Mouse (Mus musculus) kidney, embryonic 14.5 days (tissue): ENCODE results near the gene Fosb. TPM values are rescaled to one million over a fixed set of nuclear protein-coding genes. Genes with fewer than 3 reads are reported as not detected.

Experiments
- ATAC-seq: fragments of 200-750 bp; cut with Nextera tagmentation; 2 replicates; pipeline ENCODE4 v1.8.0; 2017; ENCODE audit warnings: moderate number of reproducible peaks, mild to moderate bottlenecking, moderate TSS enrichment, moderate library complexity; ENCODE audit not compliant: low FRiP score, low TSS enrichment
- H3K27ac ChIP-seq: fragments of 300-500 bp; sonication (generic); 2 replicates; pipeline ENCODE4 v1.5.1; 2014; ENCODE audit warnings: low read depth, mild to moderate bottlenecking, low read length, moderate library complexity, mixed read lengths
- H3K27me3 ChIP-seq: fragments of 300-500 bp; sonication (generic); 2 replicates; pipeline ENCODE4 v1.6.1; 2014; ENCODE audit warnings: mild to moderate bottlenecking, low read length; ENCODE audit not compliant: control insufficient read depth, insufficient read depth
- H3K36me3 ChIP-seq: fragments of 300-500 bp; sonication (generic); 2 replicates; pipeline ENCODE4 v1.6.1; 2014; ENCODE audit warnings: low read length, mixed read lengths; ENCODE audit not compliant: control insufficient read depth, insufficient read depth
- H3K4me1 ChIP-seq: fragments of 300-500 bp; sonication (generic); 2 replicates; pipeline ENCODE4 v1.6.1; 2014; ENCODE audit warnings: low read length, mixed read lengths; ENCODE audit not compliant: control insufficient read depth, insufficient read depth
- H3K4me2 ChIP-seq: fragments of 300-500 bp; sonication (generic); replicated peaks from 2 replicates; pipeline ENCODE4 v1.6.1; 2014; ENCODE audit warnings: low read depth, mild to moderate bottlenecking, low read length
- H3K4me3 ChIP-seq: fragments of 300-500 bp; sonication (generic); 2 replicates; pipeline ENCODE4 v1.5.1; 2014; ENCODE audit warnings: mild to moderate bottlenecking, low read length
- H3K9ac ChIP-seq: fragments of 300-500 bp; sonication (generic); 2 replicates; pipeline ENCODE4 v1.6.1; 2014; ENCODE audit warnings: low read depth, mild to moderate bottlenecking, low read length, moderate library complexity
- H3K9me3 ChIP-seq: fragments of 300-500 bp; sonication (generic); 2 replicates; pipeline ENCODE4 v1.6.1; 2016; ENCODE audit warnings: low read length; ENCODE audit not compliant: control insufficient read depth
- WGBS: fragments of 180-500 bp; shearing (Covaris S2); extraction: QIAGEN DNeasy Blood & Tissue Kit; methylation state at CpG from one replicate; pipeline ENCODE4 v1.1.7; 2014; 5-methylcytosine and 5-hydroxymethylcytosine counted together
- polyA plus RNA-seq: library from polyadenylated mRNA; unstranded; fragments of >200 nt; fragmentation: Nextera tagmentation; extraction: Ambion mirVana; gene quantifications from 2 replicates; pipeline ENCODE4 v1.2.1, GENCODE M21; 2014

Fosb gene
- polyA plus RNA-seq, 1 experiment from 2014 or later = 0.20 TPM

DNA sequence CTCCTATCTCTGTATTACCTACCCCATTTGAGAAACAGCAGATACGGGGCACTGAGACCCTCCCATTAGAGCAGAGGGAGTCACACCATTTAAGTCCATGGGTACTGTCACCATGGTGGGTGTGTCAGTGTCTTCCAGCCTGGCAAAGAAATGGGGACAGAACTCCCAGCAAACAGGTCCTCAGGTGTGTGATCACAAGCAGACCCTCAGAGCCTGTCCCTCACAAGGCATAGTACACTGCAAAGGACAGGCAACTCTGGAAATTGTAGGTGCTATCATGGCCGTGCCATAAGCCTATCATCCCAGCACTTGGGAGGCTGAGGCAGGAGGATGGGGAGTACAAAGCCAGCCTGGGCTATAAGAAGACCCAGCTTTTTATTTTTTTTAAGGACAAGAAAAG is 8.3 kb upstream of the Fosb start:
- WGBS = 71% methylated on average over 2 of the region's 2 CpGs
- Histone ChIP-seq H3K36me3 (no peaks in the 10 kb centered on the region), H3K27me3 (peaks cover 10% of the 10 kb centered on the region; the same call in 1 of the 2 replicates), H3K27ac (no peak overlapping the region), H3K4me1 (0 out of 2 replicates have a peak, but pooled peaks cover 4% of the 10 kb centered on the region), H3K9me3 (no peaks in the 10 kb centered on the region), H3K4me2 (no peak overlapping the region), H3K9ac (no peak overlapping the region), H3K4me3 (no peak overlapping the region)
- no peak for ATAC-seq

DNA sequence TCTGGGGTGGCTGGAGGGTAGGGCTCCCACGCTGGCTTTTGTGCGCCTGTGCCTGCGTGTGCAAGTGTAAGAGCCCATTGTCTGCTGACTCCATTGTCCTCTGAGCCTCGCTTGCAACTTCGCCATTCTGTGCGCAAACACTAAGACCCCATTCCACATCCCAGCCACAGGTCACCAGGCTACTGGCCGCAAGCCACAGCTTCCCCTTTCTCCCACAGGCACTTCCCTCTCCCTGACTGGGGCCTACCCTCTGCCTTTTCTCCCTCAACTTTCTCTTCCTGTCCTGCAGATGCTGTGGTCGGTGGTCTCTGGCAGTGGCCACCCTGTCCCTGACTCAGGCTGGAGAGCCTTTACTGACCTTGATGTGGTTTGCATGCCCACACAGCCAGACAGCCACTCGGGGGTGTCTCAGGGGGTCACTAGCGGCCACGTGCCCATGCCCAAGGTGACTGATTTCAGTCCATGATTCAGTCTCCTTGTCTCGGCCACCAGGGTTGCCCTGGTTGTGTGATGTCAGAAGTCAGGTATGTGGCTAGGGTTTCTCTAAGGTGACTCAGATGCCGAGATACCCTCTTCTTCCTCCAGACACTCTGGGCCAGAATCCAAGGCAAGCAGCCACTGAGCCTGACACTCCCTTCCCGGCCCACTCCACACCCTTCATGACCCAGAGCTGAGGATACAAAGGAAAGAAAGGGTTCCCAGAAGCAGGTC is 6.8 kb upstream of the Fosb start:
- Histone ChIP-seq H3K36me3 (no peaks in the 10 kb centered on the region), H3K4me2 (no peak overlapping the region), H3K9ac (no peak overlapping the region), H3K9me3 (no peaks in the 10 kb centered on the region), H3K4me1 (0 out of 2 replicates have a peak, but pooled peaks cover 4% of the 10 kb centered on the region), H3K27ac (no peak overlapping the region), H3K4me3 (no peak overlapping the region), H3K27me3 (peaks cover 7% of the 10 kb centered on the region; the same call in 1 of the 2 replicates)
- no peak for ATAC-seq
- 60% methylated on average over 14 of the region's 14 CpGs for WGBS

- Histone ChIP-seq H3K27ac (no peak overlapping the region), H3K4me2 (no peak overlapping the region), H3K36me3 (no peaks in the 10 kb centered on the region), H3K4me3 (no peak overlapping the region), H3K4me1 (no peaks in the 10 kb centered on the region), H3K27me3 (peaks cover 7% of the 10 kb centered on the region; the same call in 1 of the 2 replicates), H3K9me3 (no peaks in the 10 kb centered on the region), H3K9ac (no peak overlapping the region)
- 51% methylated on average over 5 of the region's 5 CpGs for WGBS
- ATAC-seq = no peak
Measured at GRCm38 (mm10) chr7:19314033-19314432, 4.2 kb upstream of the Fosb start.

GRCm38 (mm10) chr7:19311991-19312390 is 2.1 kb upstream of the Fosb start:
- no peaks in the 10 kb centered on the region for H3K36me3 ChIP-seq
- WGBS = 42% methylated on average over 4 of the region's 4 CpGs
- peaks cover 4% of the 10 kb centered on the region; the same call in 1 of the 2 replicates for H3K4me1 ChIP-seq
- no peak for ATAC-seq
- H3K9me3 ChIP-seq = no peaks in the 10 kb centered on the region
- H3K27me3 ChIP-seq = peaks cover 3% of the 10 kb centered on the region
- no peak overlapping the region for H3K9ac ChIP-seq
- no peak overlapping the region for H3K4me2 ChIP-seq
- no peak overlapping the region for H3K4me3 ChIP-seq
- no peak overlapping the region for H3K27ac ChIP-seq

DNA sequence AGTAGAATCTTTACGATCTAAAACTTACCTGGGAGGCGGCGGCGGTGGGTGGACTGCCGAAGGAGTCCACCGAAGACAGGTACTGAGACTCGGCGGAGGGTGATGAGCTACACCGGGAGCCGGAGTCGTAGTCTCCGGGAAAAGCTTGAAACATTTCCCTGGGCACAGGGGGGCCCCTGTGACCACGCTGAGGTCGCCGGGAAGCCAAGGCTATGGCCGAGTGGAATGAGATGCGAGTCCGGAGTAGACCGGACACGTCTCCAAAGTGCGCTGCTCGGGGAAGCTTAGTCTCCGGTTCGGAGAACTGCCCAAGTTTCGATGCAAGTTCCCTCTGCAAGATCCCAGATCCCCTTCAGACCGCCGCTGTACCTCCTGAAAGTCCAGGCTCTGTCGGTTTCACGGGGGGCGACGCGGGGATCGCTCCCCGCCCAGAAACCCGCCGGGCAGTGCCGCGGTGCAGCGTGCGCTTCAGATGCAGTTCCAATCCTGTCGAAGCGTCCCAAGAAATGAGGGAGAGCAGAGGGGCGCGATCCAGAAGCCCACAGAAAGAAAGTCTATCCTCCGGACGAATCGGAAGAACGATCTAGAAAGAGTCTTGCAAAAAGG is 470 bp downstream of the Fosb start:
- 1% methylated on average over 48 of the region's 48 CpGs for WGBS
- peaks cover 4% of the 10 kb centered on the region; the same call in 1 of the 2 replicates for H3K4me1 ChIP-seq
- ATAC-seq = no peak
- H3K9me3 ChIP-seq = no peaks in the 10 kb centered on the region
- H3K4me3 ChIP-seq = peak overlapping the region; percentile 68
- H3K36me3 ChIP-seq = no peaks in the 10 kb centered on the region
- H3K4me2 ChIP-seq = peak overlapping the region; percentile 99
- peaks cover 29% of the 10 kb centered on the region for H3K27me3 ChIP-seq
- H3K9ac ChIP-seq = peak overlapping the region; percentile 57
- no peak overlapping the region for H3K27ac ChIP-seq

GRCm38 (mm10) chr7:19308454-19309277 is 1.2 kb downstream of the Fosb start:
- Histone ChIP-seq H3K4me3 (peak overlapping the region; percentile 68), H3K4me1 (peaks cover 4% of the 10 kb centered on the region; the same call in 1 of the 2 replicates), H3K4me2 (peak overlapping the region; percentile 99), H3K9ac (peak overlapping the region; percentile 57), H3K27ac (peak overlapping the region; percentile 47; the same call in 1 of the 2 replicates), H3K27me3 (peaks cover 35% of the 10 kb centered on the region), H3K36me3 (no peaks in the 10 kb centered on the region), H3K9me3 (no peaks in the 10 kb centered on the region)
- peak; percentile 80 for ATAC-seq
- under 1% methylated on average over 58 of the region's 58 CpGs for WGBS

DNA sequence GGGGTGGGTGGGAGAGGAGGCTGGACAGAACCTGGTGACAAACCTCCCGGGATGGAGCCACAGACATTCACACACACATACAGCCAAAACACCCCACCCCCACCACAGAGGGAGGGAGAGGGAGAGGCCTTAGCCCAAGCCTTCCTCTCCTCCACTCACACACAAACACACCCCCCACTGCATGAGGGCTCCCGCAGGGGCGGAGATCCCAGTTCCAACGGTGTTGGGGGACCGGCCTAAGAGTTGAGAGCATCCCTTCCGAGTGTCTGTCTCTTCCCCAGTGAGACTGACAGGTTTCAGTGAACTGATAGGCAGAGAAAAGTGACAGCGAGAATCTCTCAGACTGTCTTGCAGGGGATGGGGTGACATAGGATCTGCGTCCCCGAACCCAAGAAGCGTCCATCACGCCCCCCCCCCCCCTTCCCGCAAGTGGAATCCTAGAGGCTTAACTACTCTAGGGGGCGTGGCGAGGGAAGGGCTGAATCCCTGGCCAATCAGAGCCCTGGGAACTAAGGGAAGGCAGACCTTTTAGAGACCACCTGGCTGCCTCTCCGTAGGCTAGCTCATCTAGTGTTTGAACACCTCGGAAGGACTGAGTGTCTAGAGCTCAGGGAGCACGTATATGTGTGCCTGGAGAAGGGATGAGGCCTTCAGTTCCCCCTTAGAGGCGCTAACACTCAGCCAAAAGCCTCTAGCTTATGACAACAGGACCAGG is 2.0 kb downstream of the Fosb start:
- no peaks in the 10 kb centered on the region for H3K9me3 ChIP-seq
- WGBS = 2% methylated on average over 18 of the region's 18 CpGs
- peak overlapping the region; percentile 42 for H3K9ac ChIP-seq
- peak; percentile 47 for ATAC-seq
- H3K27ac ChIP-seq = peak overlapping the region; percentile 47; the same call in 1 of the 2 replicates
- no peaks in the 10 kb centered on the region for H3K36me3 ChIP-seq
- peak overlapping the region; percentile 68 for H3K4me3 ChIP-seq
- peak overlapping the region; percentile 99 for H3K4me2 ChIP-seq
- peaks cover 43% of the 10 kb centered on the region for H3K27me3 ChIP-seq
- H3K4me1 ChIP-seq = peaks cover 4% of the 10 kb centered on the region; the same call in 1 of the 2 replicates
